Mouse (Mus musculus): ENCODE measurements around the gene Wdhd1. TPM values are rescaled to one million over a fixed set of nuclear protein-coding genes. Genes with fewer than 3 reads are reported as not detected.

The Wdhd1 gene
- polyA plus RNA-seq, 1 experiment from 2014 or later, result 18.1 TPM

GRCm38 (mm10) chr14:47298408-47298792 is 21.7 kb upstream of the Wdhd1 start:
- no peaks in the 10 kb centered on the region for H3K36me3 ChIP-seq (replicated peaks)
- H3K9me3 ChIP-seq, result no peaks in the 10 kb centered on the region
- under 1% methylated on average over 38 of the region's 38 CpGs for WGBS
- H3K4me3 ChIP-seq, result peak overlapping the region; percentile 99
- H3K27me3 ChIP-seq (replicated peaks), result no peaks in the 10 kb centered on the region
- H3K9ac ChIP-seq, result peak overlapping the region; percentile 100
- ATAC-seq (replicated peaks), result peak; percentile 81
- peaks cover 22% of the 10 kb centered on the region for H3K4me1 ChIP-seq
- peak overlapping the region; percentile 85 for H3K4me2 ChIP-seq
- peak overlapping the region; percentile 98 for H3K27ac ChIP-seq

GRCm38 (mm10) chr14:47297785-47298407 is 21.2 kb upstream of the Wdhd1 start, which contains the start of gene Mapk1ip1l:
TSS of gene Mapk1ip1l (plus strand) at chr14:47298266.
- H3K4me2 ChIP-seq, result peak within 1 kb of the TSS; percentile 85
- H3K27me3 ChIP-seq (replicated peaks), result no peaks in the 10 kb centered on the region
- H3K9ac ChIP-seq, result peak within 1 kb of the TSS; percentile 100
- peak within 1 kb of the TSS; percentile 99 for H3K4me3 ChIP-seq
- H3K27ac ChIP-seq, result peak within 1 kb of the TSS; percentile 98
- peaks cover 22% of the 10 kb centered on the region for H3K4me1 ChIP-seq
- H3K9me3 ChIP-seq, result no peaks in the 10 kb centered on the region
- no peaks in the 10 kb centered on the region for H3K36me3 ChIP-seq (replicated peaks)
- WGBS, result 1% methylated on average over 34 of the region's 34 CpGs
- ATAC-seq (replicated peaks), result peak; percentile 94

- Histone ChIP-seq H3K36me3 (replicated peaks) (no peaks in the 10 kb centered on the region), H3K9me3 (no peaks in the 10 kb centered on the region), H3K27me3 (replicated peaks) (no peaks in the 10 kb centered on the region), H3K27ac (no peak overlapping the region), H3K9ac (no peak overlapping the region), H3K4me2 (no peak overlapping the region), H3K4me1 (peaks cover 22% of the 10 kb centered on the region), H3K4me3 (no peak overlapping the region)
- 84% methylated on average over 2 of the region's 2 CpGs for WGBS
- no peak for ATAC-seq (replicated peaks)
These were observed 19.6 kb upstream of the Wdhd1 start for GRCm38 (mm10) chr14:47296232-47296631.

- H3K4me2 ChIP-seq, result no peak overlapping the region
- 31% methylated on average over 4 of the region's 4 CpGs for WGBS
- H3K4me3 ChIP-seq, result no peak overlapping the region
- 0 out of 2 replicates have a peak, but pooled peaks cover 10% of the 10 kb centered on the region for H3K36me3 ChIP-seq (replicated peaks)
- H3K27me3 ChIP-seq (replicated peaks), result no peaks in the 10 kb centered on the region
- H3K27ac ChIP-seq, result no peak overlapping the region
- no peak overlapping the region for H3K9ac ChIP-seq
- H3K4me1 ChIP-seq, result peaks cover 6% of the 10 kb centered on the region
- no peak for ATAC-seq (replicated peaks)
- H3K9me3 ChIP-seq, result no peaks in the 10 kb centered on the region
These were observed 17.5 kb upstream of the Wdhd1 start for GRCm38 (mm10) chr14:47294136-47294535.

- Histone ChIP-seq H3K4me1 (no peaks in the 10 kb centered on the region), H3K36me3 (replicated peaks) (0 out of 2 replicates have a peak, but pooled peaks cover 10% of the 10 kb centered on the region), H3K4me3 (no peak overlapping the region), H3K27ac (no peak overlapping the region), H3K4me2 (no peak overlapping the region), H3K27me3 (replicated peaks) (no peaks in the 10 kb centered on the region), H3K9ac (no peak overlapping the region), H3K9me3 (no peaks in the 10 kb centered on the region)
- no peak for ATAC-seq (replicated peaks)
- WGBS, result 69% methylated on average over 1 of the region's 1 CpGs
These were observed 15.1 kb upstream of the Wdhd1 start for GRCm38 (mm10) chr14:47291772-47292171.

- Histone ChIP-seq H3K4me1 (no peaks in the 10 kb centered on the region), H3K9ac (no peak overlapping the region), H3K4me3 (no peak overlapping the region), H3K27me3 (replicated peaks) (no peaks in the 10 kb centered on the region), H3K4me2 (no peak overlapping the region), H3K27ac (no peak overlapping the region), H3K9me3 (no peaks in the 10 kb centered on the region), H3K36me3 (replicated peaks) (0 out of 2 replicates have a peak, but pooled peaks cover 10% of the 10 kb centered on the region)
- 83% methylated on average over 5 of the region's 5 CpGs for WGBS
- ATAC-seq (replicated peaks), result no peak
These were observed 10.4 kb upstream of the Wdhd1 start for GRCm38 (mm10) chr14:47287021-47287420.

GRCm38 (mm10) chr14:47286215-47286614 is 9.6 kb upstream of the Wdhd1 start:
- Histone ChIP-seq H3K4me1 (no peaks in the 10 kb centered on the region), H3K9me3 (no peaks in the 10 kb centered on the region), H3K36me3 (replicated peaks) (0 out of 2 replicates have a peak, but pooled peaks cover 10% of the 10 kb centered on the region), H3K4me3 (no peak overlapping the region), H3K4me2 (no peak overlapping the region), H3K27me3 (replicated peaks) (no peaks in the 10 kb centered on the region), H3K27ac (no peak overlapping the region), H3K9ac (no peak overlapping the region)
- 96% methylated on average over 1 of the region's 1 CpGs for WGBS
- no peak for ATAC-seq (replicated peaks)

- Histone ChIP-seq H3K27me3 (replicated peaks) (no peaks in the 10 kb centered on the region), H3K4me2 (no peak overlapping the region), H3K9me3 (no peaks in the 10 kb centered on the region), H3K4me1 (no peaks in the 10 kb centered on the region), H3K4me3 (no peak overlapping the region), H3K27ac (no peak overlapping the region), H3K9ac (no peak overlapping the region), H3K36me3 (replicated peaks) (0 out of 2 replicates have a peak, but pooled peaks cover 5% of the 10 kb centered on the region)
- 95% methylated on average over 2 of the region's 2 CpGs for WGBS
- ATAC-seq (replicated peaks), result no peak
These were observed 8.6 kb upstream of the Wdhd1 start for GRCm38 (mm10) chr14:47285271-47285670.

GRCm38 (mm10) chr14:47283568-47283967 is 6.9 kb upstream of the Wdhd1 start:
- H3K36me3 ChIP-seq (replicated peaks), result no peaks in the 10 kb centered on the region
- no peak overlapping the region for H3K27ac ChIP-seq
- H3K9ac ChIP-seq, result no peak overlapping the region
- H3K27me3 ChIP-seq (replicated peaks), result no peaks in the 10 kb centered on the region
- 93% methylated on average over 7 of the region's 7 CpGs for WGBS
- H3K4me1 ChIP-seq, result no peaks in the 10 kb centered on the region
- no peak overlapping the region for H3K4me3 ChIP-seq
- ATAC-seq (replicated peaks), result no peak
- H3K9me3 ChIP-seq, result no peaks in the 10 kb centered on the region
- H3K4me2 ChIP-seq, result no peak overlapping the region

- Histone ChIP-seq H3K27me3 (replicated peaks) (no peaks in the 10 kb centered on the region), H3K9ac (no peak overlapping the region), H3K36me3 (replicated peaks) (no peaks in the 10 kb centered on the region), H3K4me2 (no peak overlapping the region), H3K4me3 (no peak overlapping the region), H3K27ac (no peak overlapping the region), H3K9me3 (no peaks in the 10 kb centered on the region), H3K4me1 (peaks cover 7% of the 10 kb centered on the region)
- WGBS, result 96% methylated on average over 4 of the region's 4 CpGs
- ATAC-seq (replicated peaks), result no peak
These were observed 4.9 kb upstream of the Wdhd1 start for GRCm38 (mm10) chr14:47281535-47281934.

- 85% methylated on average over 2 of the region's 2 CpGs for WGBS
- Histone ChIP-seq H3K9me3 (no peaks in the 10 kb centered on the region), H3K4me1 (peaks cover 22% of the 10 kb centered on the region), H3K36me3 (replicated peaks) (no peaks in the 10 kb centered on the region), H3K4me2 (no peak overlapping the region), H3K4me3 (no peak overlapping the region), H3K9ac (no peak overlapping the region), H3K27me3 (replicated peaks) (no peaks in the 10 kb centered on the region), H3K27ac (no peak overlapping the region)
- ATAC-seq (replicated peaks), result no peak
These were observed 2.4 kb upstream of the Wdhd1 start for GRCm38 (mm10) chr14:47279058-47279457.

GRCm38 (mm10) chr14:47276036-47276603 is 537 bp downstream of the Wdhd1 start:
- Histone ChIP-seq H3K9me3 (no peaks in the 10 kb centered on the region), H3K27ac (peak overlapping the region; percentile 97), H3K4me1 (peaks cover 22% of the 10 kb centered on the region), H3K9ac (peak overlapping the region; percentile 93), H3K36me3 (replicated peaks) (peaks cover 3% of the 10 kb centered on the region; the same call in 1 of the 2 replicates), H3K4me3 (peak overlapping the region; percentile 100), H3K27me3 (replicated peaks) (no peaks in the 10 kb centered on the region), H3K4me2 (peak overlapping the region; percentile 53)
- 2% methylated on average over 22 of the region's 22 CpGs for WGBS
- peak; percentile 48; the same call in 1 of the 2 replicates for ATAC-seq (replicated peaks)

GRCm38 (mm10) chr14:47275417-47275816 is 1.2 kb downstream of the Wdhd1 start:
- Histone ChIP-seq H3K9ac (no peak overlapping the region; the same call in 1 of the 2 replicates), H3K4me2 (peak overlapping the region; percentile 53), H3K4me1 (peaks cover 22% of the 10 kb centered on the region), H3K36me3 (replicated peaks) (peaks cover 3% of the 10 kb centered on the region; the same call in 1 of the 2 replicates), H3K9me3 (no peaks in the 10 kb centered on the region), H3K27me3 (replicated peaks) (no peaks in the 10 kb centered on the region), H3K27ac (no peak overlapping the region), H3K4me3 (peak overlapping the region; percentile 100)
- ATAC-seq (replicated peaks), result no peak
- 14% methylated on average over 3 of the region's 3 CpGs for WGBS
